Comparison of ENCODE assay signal across 31 mouse cellular contexts in genomic region chr16:87953176-87953575, GRCm38 (mm10).
"Had no signal": no experiment of that assay in that cellular context is flagged by ENCODE, and none has a peak within 500 bp of the region (broad histone marks: within the 10 kb centered on the region; RNA-seq: fewer than 3 reads in every experiment).

No protein-coding gene starts in this region.

- H3K4me3 ChIP-seq: heart, adult 2 months; heart, embryonic 10.5 days; heart, embryonic 12.5 days; heart, embryonic 13.5 days; heart, embryonic 15.5 days; hindbrain, embryonic 10.5 days; hindbrain, embryonic 12.5 days; hindbrain, embryonic 13.5 days; hindbrain, embryonic 15.5 days; intestine, embryonic 15.5 days; layer of hippocampus, adult 2 months; left cerebral cortex, adult 2 months had no signal

- H3K9ac ChIP-seq: heart, embryonic 12.5 days; heart, embryonic 13.5 days; heart, embryonic 15.5 days; hindbrain, embryonic 12.5 days; hindbrain, embryonic 13.5 days; hindbrain, embryonic 14.5 days; hindbrain, embryonic 15.5 days; intestine, embryonic 15.5 days had no signal

- DNase-seq: heart, adult 18-20 months; heart, adult 2 months; heart, postnatal 10 days; heart, postnatal 14 days; heart, postnatal 36 days; heart, postnatal 4 days; kidney, adult 11 months; kidney, adult 18-20 months; kidney, postnatal 10 days; kidney, postnatal 14 days; kidney, postnatal 36 days; layer of hippocampus, adult 9-11 months; layer of hippocampus, postnatal 36 days had no signal

- H3K27ac ChIP-seq: heart, adult 2 months; heart, embryonic 10.5 days; heart, embryonic 13.5 days; heart, embryonic 15.5 days; hindbrain, embryonic 10.5 days; hindbrain, embryonic 12.5 days; hindbrain, embryonic 13.5 days; hindbrain, embryonic 14.5 days; hindbrain, embryonic 15.5 days; hindbrain, postnatal 0 days; intestine, embryonic 15.5 days; layer of hippocampus, adult 2 months; left cerebral cortex, adult 2 months had no signal

- ATAC-seq: hindbrain, embryonic 16.5 days; hindbrain, postnatal 0 days; inflammation-experienced regulatory T-cells, adult 6 months; intestine, embryonic 15.5 days; intestine, embryonic 16.5 days; intestine, postnatal 0 days had no signal

- H3K4me1 ChIP-seq: heart, embryonic 15.5 days; hindbrain, embryonic 10.5 days; hindbrain, embryonic 12.5 days; hindbrain, embryonic 13.5 days; hindbrain, embryonic 15.5 days; intestine, embryonic 15.5 days had no signal

- H3K9me3 ChIP-seq: heart, embryonic 10.5 days; heart, embryonic 12.5 days; heart, embryonic 13.5 days; heart, embryonic 15.5 days; hindbrain, embryonic 10.5 days; hindbrain, embryonic 12.5 days; hindbrain, embryonic 13.5 days; hindbrain, embryonic 15.5 days; intestine, embryonic 15.5 days had no signal

- H3K36me3 ChIP-seq: heart, embryonic 10.5 days; heart, embryonic 12.5 days; heart, embryonic 13.5 days; heart, embryonic 15.5 days; hindbrain, embryonic 10.5 days; hindbrain, embryonic 12.5 days; hindbrain, embryonic 13.5 days; hindbrain, embryonic 15.5 days; intestine, embryonic 15.5 days had no signal

- H3K27me3 ChIP-seq: heart, embryonic 12.5 days; heart, embryonic 13.5 days; heart, embryonic 15.5 days; hindbrain, embryonic 12.5 days; hindbrain, embryonic 13.5 days; hindbrain, embryonic 15.5 days; intestine, embryonic 15.5 days had no signal

- H3K4me2 ChIP-seq: heart, embryonic 11.5 days; heart, embryonic 12.5 days; heart, embryonic 13.5 days; heart, embryonic 15.5 days; hindbrain, embryonic 12.5 days; hindbrain, embryonic 13.5 days; hindbrain, embryonic 14.5 days; hindbrain, embryonic 15.5 days; intestine, embryonic 15.5 days had no signal
